Mouse (Mus musculus): ENCODE results near the gene Tpx2. TPM values are rescaled to one million over a fixed set of nuclear protein-coding genes. Genes with fewer than 3 reads are reported as not detected.

The Tpx2 gene
- total and polyA plus RNA-seq, 2 experiments from 2014 or later = 8.1 to 14.3 TPM

- no peak for DNase-seq (ENCODE audit: low spot score)
- 63% methylated on average over 4 of the region's 4 CpGs for WGBS
- H3K36me3 ChIP-seq (ENCODE audit: insufficient read depth, low read length) = no peaks in the 10 kb centered on the region
- no peaks in the 10 kb centered on the region for H3K9me3 ChIP-seq (ENCODE audit: low read length)
- peaks cover 5% of the 10 kb centered on the region; the same call in 1 of the 2 replicates for H3K4me1 ChIP-seq (ENCODE audit: insufficient read depth, low read length)
- TF ChIP-seq CTCF (IDR thresholded peaks at IDR 0.05; ENCODE audit: low read depth) = no peak
- H3K4me2 ChIP-seq (ENCODE audit: low read depth, low read length) = no peak overlapping the region
- no peaks in the 10 kb centered on the region for H3K27me3 ChIP-seq (ENCODE audit: insufficient read depth, low read length)
- no peak for ATAC-seq
- no peak overlapping the region for H3K27ac ChIP-seq
- H3K9ac ChIP-seq (replicated peaks; ENCODE audit: low read length) = no peak overlapping the region
- H3K4me3 ChIP-seq (ENCODE audit: low read length) = no peak overlapping the region
Measured at GRCm38 (mm10) chr2:152903586-152903985, 55.8 kb downstream of the Tpx2 start.

- no peak overlapping the region for H3K27ac ChIP-seq
- no peak overlapping the region for H3K9ac ChIP-seq (replicated peaks; ENCODE audit: low read length)
- no peak overlapping the region for H3K4me2 ChIP-seq (ENCODE audit: low read depth, low read length)
- H3K27me3 ChIP-seq (ENCODE audit: insufficient read depth, low read length) = no peaks in the 10 kb centered on the region
- no peak for DNase-seq (ENCODE audit: low spot score)
- no peak for ATAC-seq
- H3K4me1 ChIP-seq (ENCODE audit: insufficient read depth, low read length) = peaks cover 5% of the 10 kb centered on the region; the same call in 1 of the 2 replicates
- no peaks in the 10 kb centered on the region for H3K36me3 ChIP-seq (ENCODE audit: insufficient read depth, low read length)
- no peaks in the 10 kb centered on the region for H3K9me3 ChIP-seq (ENCODE audit: low read length)
- no peak for TF ChIP-seq CTCF (IDR thresholded peaks at IDR 0.05; ENCODE audit: low read depth)
- no peak overlapping the region for H3K4me3 ChIP-seq (ENCODE audit: low read length)
- WGBS = 66% methylated on average over 5 of the region's 5 CpGs
Measured at GRCm38 (mm10) chr2:152904127-152904643, 56.4 kb downstream of the Tpx2 start.

GRCm38 (mm10) chr2:152905036-152905829 is 57.5 kb downstream of the Tpx2 start:
- Histone ChIP-seq H3K4me2 (ENCODE audit: low read depth, low read length) (no peak overlapping the region), H3K9ac (replicated peaks; ENCODE audit: low read length) (no peak overlapping the region), H3K27me3 (ENCODE audit: insufficient read depth, low read length) (no peaks in the 10 kb centered on the region), H3K9me3 (ENCODE audit: low read length) (no peaks in the 10 kb centered on the region), H3K4me1 (ENCODE audit: insufficient read depth, low read length) (peaks cover 5% of the 10 kb centered on the region; the same call in 1 of the 2 replicates), H3K36me3 (ENCODE audit: insufficient read depth, low read length) (no peaks in the 10 kb centered on the region), H3K4me3 (ENCODE audit: low read length) (no peak overlapping the region), H3K27ac (no peak overlapping the region)
- TF ChIP-seq CTCF (IDR thresholded peaks at IDR 0.05; ENCODE audit: low read depth) = no peak
- DNase-seq (ENCODE audit: low spot score) (no peak), ATAC-seq (no peak)
- 69% methylated on average over 11 of the region's 11 CpGs for WGBS

- 56% methylated on average over 9 of the region's 9 CpGs for WGBS
Measured at GRCm38 (mm10) chr2:152906274-152907037, 58.7 kb downstream of the Tpx2 start.

GRCm38 (mm10) chr2:152907114-152907943 is 59.6 kb downstream of the Tpx2 start:
- no peak for DNase-seq (ENCODE audit: low spot score)
- no peak overlapping the region for H3K4me2 ChIP-seq (ENCODE audit: low read depth, low read length)
- H3K9ac ChIP-seq (replicated peaks; ENCODE audit: low read length) = no peak overlapping the region
- H3K4me3 ChIP-seq (ENCODE audit: low read length) = no peak overlapping the region
- peaks cover 5% of the 10 kb centered on the region; the same call in 1 of the 2 replicates for H3K4me1 ChIP-seq (ENCODE audit: insufficient read depth, low read length)
- H3K36me3 ChIP-seq (ENCODE audit: insufficient read depth, low read length) = no peaks in the 10 kb centered on the region
- no peak for TF ChIP-seq CTCF (IDR thresholded peaks at IDR 0.05; ENCODE audit: low read depth)
- WGBS = 40% methylated on average over 14 of the region's 14 CpGs
- ATAC-seq = no peak
- no peaks in the 10 kb centered on the region for H3K9me3 ChIP-seq (ENCODE audit: low read length)
- H3K27me3 ChIP-seq (ENCODE audit: insufficient read depth, low read length) = 0 out of 2 replicates have a peak, but pooled peaks cover 4% of the 10 kb centered on the region
- no peak overlapping the region for H3K27ac ChIP-seq

More at GRCm38 (mm10) chr2:152906274-152907037, 58.7 kb downstream of the Tpx2 start:
- Histone ChIP-seq H3K4me1 (ENCODE audit: insufficient read depth, low read length) (peaks cover 5% of the 10 kb centered on the region; the same call in 1 of the 2 replicates), H3K27me3 (ENCODE audit: insufficient read depth, low read length) (0 out of 2 replicates have a peak, but pooled peaks cover 2% of the 10 kb centered on the region), H3K36me3 (ENCODE audit: insufficient read depth, low read length) (no peaks in the 10 kb centered on the region), H3K4me2 (ENCODE audit: low read depth, low read length) (no peak overlapping the region), H3K9ac (replicated peaks; ENCODE audit: low read length) (no peak overlapping the region), H3K4me3 (ENCODE audit: low read length) (no peak overlapping the region), H3K27ac (no peak overlapping the region), H3K9me3 (ENCODE audit: low read length) (no peaks in the 10 kb centered on the region)
- DNase-seq (ENCODE audit: low spot score) (no peak), ATAC-seq (no peak)
- no peak for TF ChIP-seq CTCF (IDR thresholded peaks at IDR 0.05; ENCODE audit: low read depth)

- H3K9ac ChIP-seq (replicated peaks; ENCODE audit: low read length) = no peak overlapping the region
- no peaks in the 10 kb centered on the region for H3K9me3 ChIP-seq (ENCODE audit: low read length)
- 81% methylated on average over 6 of the region's 6 CpGs for WGBS
- H3K4me1 ChIP-seq (ENCODE audit: insufficient read depth, low read length) = peaks cover 5% of the 10 kb centered on the region; the same call in 1 of the 2 replicates
- no peak for ATAC-seq
- H3K4me2 ChIP-seq (ENCODE audit: low read depth, low read length) = no peak overlapping the region
- peaks cover 8% of the 10 kb centered on the region; the same call in 1 of the 2 replicates for H3K27me3 ChIP-seq (ENCODE audit: insufficient read depth, low read length)
- H3K4me3 ChIP-seq (ENCODE audit: low read length) = no peak overlapping the region
- DNase-seq (ENCODE audit: low spot score) = no peak
- TF ChIP-seq CTCF (IDR thresholded peaks at IDR 0.05; ENCODE audit: low read depth) = no peak
- no peaks in the 10 kb centered on the region for H3K36me3 ChIP-seq (ENCODE audit: insufficient read depth, low read length)
- H3K27ac ChIP-seq = no peak overlapping the region
Measured at GRCm38 (mm10) chr2:152909848-152910247, 62.1 kb downstream of the Tpx2 start.

All from hindbrain, postnatal 0 days (tissue).